Mouse (Mus musculus) heart, postnatal 10 days (tissue): ENCODE results near the gene Smtn. TPM values are rescaled to one million over a fixed set of nuclear protein-coding genes. Genes with fewer than 3 reads are reported as not detected.
A peak's percentile ranks its signal among the peaks of the same experiment; 100 is the strongest.

ENCODE experiments used
- DNase-seq, 2 experiments: peaks; one replicate each; pipeline ENCODE4 v3.0.0; 2021
- intact Hi-C: fragments of 180-260 bp; cut with DNase I; formaldehyde crosslinking; loops from one replicate; pipeline ENCODE4 v1.15.1; 2025
- total RNA-seq, 2 experiments: library from RNA; stranded (reverse); gene quantifications; 2 replicates each; pipeline ENCODE4 v1.2.3; 2021

Gene Smtn
- total RNA-seq, 2 experiments from 2014 or later = 210 to 215 TPM

DNA sequence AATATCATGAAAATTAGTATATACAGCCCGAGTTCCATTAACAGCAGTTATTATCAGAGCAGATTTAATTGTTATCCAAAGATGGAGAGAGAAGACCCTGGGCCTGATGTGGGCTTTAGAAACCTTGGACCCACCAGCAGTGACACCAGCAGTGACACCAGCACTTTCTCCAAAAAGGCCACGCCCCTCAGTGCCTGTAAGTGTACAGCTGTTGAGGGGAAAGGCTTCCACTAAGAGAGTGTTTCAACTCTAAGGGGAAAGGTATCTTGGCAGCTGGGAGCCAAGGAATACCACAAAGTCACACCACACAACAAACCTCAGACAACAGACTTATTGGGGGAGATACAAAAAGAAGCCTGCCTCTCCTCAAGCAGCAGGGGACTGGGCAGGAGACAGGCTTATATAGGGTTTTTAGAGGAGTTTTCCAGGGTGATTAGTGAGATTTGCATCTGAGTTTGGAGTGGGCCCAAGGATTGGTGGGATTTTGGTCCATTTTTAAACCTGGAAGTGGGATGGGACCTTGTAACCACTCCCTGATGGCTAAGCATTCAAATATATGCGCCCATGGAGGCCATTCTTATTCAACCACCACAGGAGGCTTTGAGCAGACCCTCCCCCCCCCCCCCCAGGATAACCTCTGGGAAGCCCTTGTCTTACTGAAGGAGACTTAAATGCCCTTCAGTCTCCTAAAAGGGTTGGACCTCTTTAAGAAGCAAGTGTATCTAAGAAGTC lies 8.3 kb upstream of the Smtn start:
- no peak for DNase-seq
- intact Hi-C loops = no loop called here

DNA sequence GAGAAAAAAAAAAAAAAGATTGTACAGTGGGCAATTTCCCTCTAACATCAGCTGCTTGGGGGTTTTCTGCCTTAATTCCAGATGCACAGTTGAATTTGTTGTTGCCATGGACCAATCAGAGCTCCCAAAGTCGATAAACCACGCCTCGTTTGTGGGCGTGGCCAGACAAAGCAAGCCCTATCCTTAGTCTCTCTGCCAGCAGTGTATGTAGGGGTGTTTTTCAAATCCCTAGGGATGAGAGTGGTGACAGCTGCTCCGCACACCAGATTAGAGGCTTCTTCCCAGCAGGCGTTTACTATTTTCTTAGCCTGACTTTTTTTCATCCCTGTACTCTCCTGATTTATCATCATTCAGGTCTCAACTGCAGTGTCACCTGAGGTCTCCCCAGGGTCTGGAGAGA lies 7.6 kb upstream of the Smtn start:
- intact Hi-C loops = no loop called here
- DNase-seq = peak in 1 of 2 experiments; percentile 56

DNA sequence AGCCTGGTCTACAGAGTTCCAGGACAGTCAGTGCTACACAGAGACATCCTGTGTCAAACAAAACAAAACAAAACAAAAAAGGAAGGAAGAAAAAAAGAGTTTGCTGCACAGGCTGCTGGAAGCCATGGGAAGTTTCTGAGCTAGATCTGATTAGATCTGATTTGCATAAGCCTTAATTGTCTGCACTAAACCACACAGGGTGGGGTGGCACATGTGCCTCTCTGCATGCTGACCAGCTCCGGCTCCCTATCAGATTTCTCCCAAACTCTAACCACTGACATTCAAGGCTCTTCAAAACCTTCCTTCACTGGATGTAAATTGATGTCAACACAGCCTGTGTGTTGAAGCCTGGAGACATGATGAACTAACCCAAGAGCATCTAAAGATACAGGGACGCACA lies 6.6 kb upstream of the Smtn start:
- intact Hi-C loops = no loop called here
- no peak for DNase-seq

DNA sequence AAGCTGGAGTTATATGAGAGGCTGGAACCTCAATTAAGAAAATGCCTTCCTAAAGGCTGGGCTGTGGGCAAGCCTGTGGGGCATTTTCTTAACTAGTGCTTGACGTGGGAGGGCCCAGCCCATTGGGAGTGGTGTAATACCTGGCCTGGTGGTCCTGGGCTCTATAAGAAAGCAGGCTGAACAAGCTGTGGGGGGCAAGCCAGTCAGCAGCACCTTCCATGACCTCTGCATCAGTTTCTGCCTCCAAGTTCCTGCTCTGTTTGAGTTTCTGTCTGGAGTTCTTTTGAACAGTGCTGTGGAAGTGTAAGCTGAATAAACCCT lies 5.8 kb upstream of the Smtn start:
- intact Hi-C loops = no loop called here
- DNase-seq = no peak

DNA sequence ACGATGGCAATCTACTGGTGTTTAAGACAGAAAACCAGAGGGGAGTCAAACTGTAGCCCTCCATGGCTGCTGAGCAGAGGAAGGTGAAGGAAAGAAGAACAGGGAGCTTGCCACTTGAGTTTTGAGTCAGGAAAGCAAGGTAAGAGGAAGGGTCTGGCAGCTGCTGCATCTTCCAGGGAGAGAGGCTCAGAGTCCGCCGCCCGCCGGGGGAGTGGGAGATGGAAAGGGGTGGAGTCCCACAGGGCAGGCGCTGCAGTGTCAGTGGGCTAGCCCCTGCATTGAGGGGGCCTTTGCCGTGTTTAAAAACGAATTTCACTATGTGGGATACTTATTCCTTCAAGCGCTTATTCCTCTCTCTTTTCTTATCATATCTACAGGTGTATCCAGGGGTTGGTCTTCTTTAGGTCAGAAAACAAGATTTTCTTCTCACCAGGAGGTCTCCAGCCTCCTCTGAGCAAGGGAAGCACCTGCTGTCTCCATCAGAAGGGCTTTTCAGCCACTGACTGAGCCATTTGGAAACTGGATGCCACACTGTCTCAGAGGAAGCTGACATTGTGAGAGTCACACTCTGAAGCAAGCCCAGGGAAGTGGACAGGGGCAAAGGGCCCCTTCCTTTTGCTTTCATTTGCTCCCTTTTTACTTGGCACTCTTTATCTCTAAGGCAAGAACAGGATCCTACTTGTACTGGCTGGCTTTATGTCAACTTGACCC lies 5.3 kb upstream of the Smtn start:
- intact Hi-C loops = no loop called here
- DNase-seq = no peak

DNA sequence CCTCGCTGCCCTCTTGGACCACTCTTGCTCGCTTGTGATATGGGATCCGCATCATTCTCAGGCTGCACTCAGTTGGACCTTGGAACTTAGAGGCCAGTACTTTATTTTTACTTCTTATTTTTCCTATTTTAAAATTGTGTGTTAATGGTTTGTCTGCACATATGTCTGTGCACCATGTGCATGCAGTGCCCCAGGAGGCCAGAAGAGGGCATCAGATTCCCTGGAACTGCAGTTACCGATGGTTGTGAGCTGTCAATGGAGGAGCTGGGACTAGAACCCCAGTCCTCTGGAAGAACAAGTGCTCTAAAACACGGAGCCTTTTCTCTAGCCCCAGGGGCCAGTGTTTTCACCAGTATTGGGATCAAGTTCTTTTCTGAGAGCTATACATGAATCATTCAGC lies 4.0 kb upstream of the Smtn start:
- intact Hi-C loops = no loop called here
- DNase-seq = no peak

DNA sequence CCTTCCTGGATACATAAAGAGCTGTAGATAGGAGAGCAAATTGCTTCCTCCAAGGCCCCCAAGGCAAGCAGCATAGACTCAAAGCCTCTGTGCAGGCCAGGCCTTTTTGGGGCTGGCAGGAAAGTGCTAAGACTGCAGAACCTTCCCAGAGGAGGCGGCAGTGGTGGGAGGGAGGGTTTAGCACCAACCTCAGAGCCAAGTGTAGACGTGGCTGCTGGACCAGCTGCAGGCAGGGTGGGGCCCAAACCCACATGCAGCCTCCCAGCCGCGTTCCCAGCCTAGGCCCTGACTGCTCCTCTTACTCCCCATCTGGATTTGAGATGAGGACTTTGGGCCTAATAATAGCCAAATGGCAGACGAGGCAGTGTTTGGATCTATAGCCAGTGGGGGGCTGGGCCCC lies 2.6 kb upstream of the Smtn start:
- peak; percentile 82 to 87 for DNase-seq
- intact Hi-C loops = no loop called here

DNA sequence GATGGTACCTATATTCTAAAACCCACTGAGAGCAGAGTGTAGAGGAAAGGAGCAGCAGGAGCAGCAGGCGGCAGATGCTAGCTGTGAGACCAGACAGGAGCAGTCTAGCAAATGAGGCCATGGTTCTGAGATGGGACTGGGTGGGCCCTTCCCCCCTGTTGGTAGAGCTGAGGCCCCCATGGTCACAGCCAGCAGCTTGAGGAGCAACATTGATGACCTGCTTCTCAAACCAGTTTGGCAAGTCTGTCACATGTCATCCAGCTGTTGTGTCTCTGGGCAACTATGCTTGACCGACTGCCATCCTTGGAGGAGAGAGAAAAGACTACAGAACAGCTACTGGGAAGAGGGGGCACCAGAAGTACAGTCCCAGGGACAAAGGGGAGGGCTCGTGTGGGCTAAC lies 1.5 kb upstream of the Smtn start:
- DNase-seq = peak in 1 of 2 experiments; percentile 18
- intact Hi-C loops = no loop called here

DNA sequence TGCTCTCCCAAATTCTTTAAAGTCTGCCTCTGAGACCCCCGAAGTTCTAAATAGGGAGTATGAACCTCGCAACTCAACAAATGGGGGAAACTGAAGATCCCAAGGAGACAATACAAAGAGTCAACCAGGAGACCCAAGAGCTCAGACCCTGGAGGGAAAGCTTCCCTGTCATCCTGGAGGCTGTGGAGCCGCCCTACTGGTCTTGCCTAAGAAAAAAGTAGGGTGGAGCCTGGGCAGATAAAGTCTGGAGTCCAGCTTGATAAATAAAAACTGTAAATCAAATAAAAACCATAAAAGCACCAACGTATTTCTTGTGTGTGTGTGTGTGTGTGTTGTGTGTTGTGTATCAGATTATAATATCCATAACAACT lies 601 bp downstream of the Smtn start:
- DNase-seq = no peak

DNA sequence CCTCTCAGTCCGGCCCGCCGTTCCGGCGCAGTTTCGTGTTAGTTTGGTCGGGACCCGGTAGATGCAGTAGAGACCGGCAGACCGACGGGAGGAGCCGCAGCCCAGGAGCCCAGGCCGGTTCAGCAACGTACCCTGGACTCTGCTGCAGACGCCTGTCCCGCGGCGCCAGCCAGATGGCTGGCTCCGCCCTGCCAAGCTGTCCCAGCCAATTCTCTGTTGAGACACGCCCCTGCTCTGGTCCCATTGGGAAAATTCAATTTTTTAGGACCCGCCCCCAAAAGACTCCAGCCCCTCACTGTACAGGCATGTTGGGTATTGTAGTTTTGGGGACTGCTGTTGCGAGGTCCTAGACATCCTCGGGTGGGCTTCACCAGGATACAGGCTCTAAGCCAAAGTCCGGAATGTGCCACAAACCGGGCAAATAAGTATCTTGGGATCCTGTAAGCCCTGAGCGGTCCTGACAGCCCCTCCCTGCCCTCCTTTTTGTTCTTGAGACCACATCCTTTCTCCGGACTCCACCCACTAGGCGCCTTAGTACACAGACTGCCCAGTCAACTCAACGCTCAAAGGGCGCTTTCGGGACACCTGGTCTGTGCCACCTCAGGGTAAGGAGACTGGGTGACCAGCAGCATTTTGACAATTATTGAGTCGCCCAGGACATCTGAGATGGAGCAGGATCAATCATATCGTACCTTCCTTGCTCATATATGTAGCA lies 1.1 kb downstream of the Smtn start:
- intact Hi-C loops = loop anchor here (5.0 kb wide), 1 partner anchor 108 kb away; the partner anchor contains the start of gene Morc2a
- peak; percentile 96 for DNase-seq

More for the DNA sequence above, 601 bp downstream of the Smtn start:
- intact Hi-C loops = loop anchor here (5.0 kb wide), 1 partner anchor 107 kb away; the partner anchor contains the start of gene Morc2a

DNA sequence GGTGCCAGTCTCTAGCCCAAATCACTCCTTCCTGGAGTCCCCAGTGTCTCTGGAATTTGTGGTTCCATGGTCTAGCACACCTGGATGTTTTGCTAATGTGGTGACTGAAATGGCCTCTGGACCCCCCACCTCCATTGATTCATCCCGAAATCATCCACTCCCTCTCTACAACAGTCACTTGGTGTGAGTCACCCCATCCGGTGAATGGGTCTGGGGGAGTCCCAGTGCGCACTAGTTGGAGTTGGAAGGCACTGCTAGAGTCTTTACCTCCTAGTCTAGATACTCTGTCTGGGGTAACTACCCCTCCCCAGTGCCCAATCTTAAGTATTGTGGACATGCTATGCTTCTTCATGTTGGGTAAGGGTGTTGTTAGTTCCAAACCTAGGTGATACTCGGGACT lies 2.1 kb downstream of the Smtn start:
- DNase-seq = peak in 1 of 2 experiments; percentile 30
- intact Hi-C loops = loop anchor here (5.0 kb wide), 1 partner anchor 109 kb away; the partner anchor contains the start of gene Morc2a

DNA sequence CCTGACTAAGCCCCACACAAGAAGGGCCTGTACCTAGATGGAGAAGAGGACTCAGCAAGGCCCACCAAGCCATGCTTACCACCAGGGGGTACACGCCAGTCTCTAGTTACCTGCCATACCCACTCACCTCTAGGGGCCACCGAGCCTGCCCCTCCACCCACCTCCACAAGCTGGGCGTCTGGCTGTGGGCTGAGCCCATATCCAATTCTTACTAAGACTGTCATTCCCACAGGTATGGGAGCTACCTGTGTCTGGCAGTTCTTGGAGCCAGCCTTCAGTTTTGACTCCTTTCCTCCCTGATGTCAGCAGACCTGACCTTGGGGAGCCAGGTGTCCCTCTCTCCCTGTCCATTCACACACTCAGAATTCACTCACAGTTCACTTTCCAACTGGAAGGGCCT lies 2.7 kb downstream of the Smtn start:
- DNase-seq = no peak
- intact Hi-C loops = loop anchor here (5.0 kb wide), 1 partner anchor 110 kb away; the partner anchor contains the start of gene Morc2a

DNA sequence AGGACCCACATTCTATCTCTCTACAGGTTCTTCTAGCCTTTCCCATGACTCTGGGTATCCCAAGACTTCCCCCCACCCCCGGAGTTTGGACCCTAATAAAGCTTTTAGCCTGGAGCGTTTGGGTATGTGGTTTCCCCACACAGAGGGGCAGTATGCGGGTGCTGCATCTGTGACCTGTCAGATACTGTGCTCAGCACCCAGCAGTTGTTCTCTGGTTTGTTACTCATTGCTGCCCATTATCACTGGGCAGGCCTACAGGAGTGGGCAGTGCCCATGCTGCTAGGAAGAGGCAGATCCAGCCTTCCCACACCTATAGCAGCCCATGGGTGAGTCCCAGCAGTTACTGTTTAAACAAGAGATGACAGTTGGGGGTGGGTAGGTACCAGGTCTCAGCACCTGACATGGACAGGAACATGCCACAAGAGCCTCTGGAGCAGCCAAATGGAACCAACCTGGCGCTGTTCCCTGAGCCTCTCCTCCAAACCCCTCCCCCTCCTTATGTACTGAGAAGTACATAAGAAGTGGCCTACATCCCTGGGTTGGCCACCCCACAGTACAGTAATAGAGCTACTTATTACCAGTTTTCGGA lies 3.6 kb downstream of the Smtn start:
- intact Hi-C loops = loop anchor here (5.0 kb wide), 1 partner anchor 110 kb away; the partner anchor contains the start of gene Morc2a
- DNase-seq = no peak

DNA sequence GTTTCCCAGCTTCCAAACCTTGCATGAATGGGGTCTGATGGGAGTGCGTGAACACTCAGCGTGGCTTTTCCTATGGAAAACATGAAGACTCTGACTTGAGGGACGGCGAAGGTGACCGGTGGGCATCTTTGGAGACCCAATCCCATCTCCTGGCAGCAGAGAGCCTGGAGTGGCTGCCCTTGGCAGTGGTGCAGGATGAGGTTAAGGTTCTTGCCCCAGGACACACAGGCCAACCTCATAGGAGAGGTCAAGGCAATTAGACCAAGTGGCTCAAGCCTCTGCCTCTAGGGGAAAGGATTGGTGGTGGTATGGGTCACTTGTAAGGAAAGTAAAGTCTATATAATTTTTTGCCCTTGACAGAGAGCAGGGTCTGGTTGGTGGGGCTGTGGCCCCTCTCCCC lies 4.3 kb downstream of the Smtn start:
- intact Hi-C loops = loop anchor here (5.0 kb wide), 1 partner anchor 111 kb away; the partner anchor contains the start of gene Morc2a
- no peak for DNase-seq

DNA sequence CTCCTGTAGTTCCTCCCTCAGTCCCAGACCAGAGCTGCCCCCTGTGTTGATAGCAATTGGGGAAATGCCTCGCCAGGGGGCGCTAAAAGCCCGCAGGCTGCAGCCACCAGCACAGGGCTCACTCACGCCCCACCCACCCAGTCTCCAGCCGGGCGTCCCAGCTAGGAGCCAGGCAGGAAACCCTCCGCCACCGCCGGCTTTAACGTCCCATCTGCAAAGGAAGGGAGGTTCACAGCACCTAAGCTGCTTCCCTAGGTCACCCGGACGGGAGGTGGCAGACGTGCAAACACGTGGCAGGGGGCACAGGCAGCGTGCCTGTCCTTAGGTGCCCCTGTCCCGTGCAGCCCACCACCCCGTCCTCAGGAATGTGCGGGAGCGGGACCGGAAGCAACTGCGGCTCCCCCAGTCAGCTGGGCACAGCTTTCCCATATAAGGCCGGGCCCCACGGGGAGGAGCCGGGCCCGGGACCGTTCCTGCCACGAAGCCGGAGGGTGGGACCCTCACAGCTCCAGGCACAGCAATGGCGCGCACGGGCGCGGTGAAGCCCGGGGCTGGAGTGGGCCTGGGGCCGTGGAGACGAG lies 4.9 kb downstream of the Smtn start:
- DNase-seq = peak; percentile 98
- intact Hi-C loops = loop anchor here (1.0 to 5.0 kb wide), 4 partner anchors 38 to 112 kb away; partner anchors contain the start of gene Morc2a

DNA sequence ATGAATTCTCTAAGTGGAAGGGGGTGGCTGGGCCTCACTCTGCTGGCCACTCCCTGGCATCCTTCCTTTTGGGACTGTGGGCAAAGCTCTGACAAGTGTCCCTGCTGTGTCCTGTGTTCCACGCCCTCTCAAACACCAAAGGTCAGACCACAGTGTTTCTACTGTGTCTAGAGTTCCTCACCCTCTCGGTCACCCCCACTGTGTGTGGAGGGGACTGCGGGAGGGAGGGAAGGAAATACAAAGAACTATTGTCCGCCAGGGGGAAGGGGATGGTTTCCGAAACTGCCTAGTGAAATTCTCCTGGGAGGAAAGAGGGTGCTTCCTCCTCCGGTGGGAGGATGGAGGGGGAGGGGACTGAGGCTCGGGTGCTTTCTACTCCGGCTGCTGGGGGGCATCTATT lies 5.5 kb downstream of the Smtn start:
- intact Hi-C loops = loop anchor here (1.0 to 5.0 kb wide), 4 partner anchors 38 to 112 kb away; partner anchors contain the start of gene Morc2a
- no peak for DNase-seq

DNA sequence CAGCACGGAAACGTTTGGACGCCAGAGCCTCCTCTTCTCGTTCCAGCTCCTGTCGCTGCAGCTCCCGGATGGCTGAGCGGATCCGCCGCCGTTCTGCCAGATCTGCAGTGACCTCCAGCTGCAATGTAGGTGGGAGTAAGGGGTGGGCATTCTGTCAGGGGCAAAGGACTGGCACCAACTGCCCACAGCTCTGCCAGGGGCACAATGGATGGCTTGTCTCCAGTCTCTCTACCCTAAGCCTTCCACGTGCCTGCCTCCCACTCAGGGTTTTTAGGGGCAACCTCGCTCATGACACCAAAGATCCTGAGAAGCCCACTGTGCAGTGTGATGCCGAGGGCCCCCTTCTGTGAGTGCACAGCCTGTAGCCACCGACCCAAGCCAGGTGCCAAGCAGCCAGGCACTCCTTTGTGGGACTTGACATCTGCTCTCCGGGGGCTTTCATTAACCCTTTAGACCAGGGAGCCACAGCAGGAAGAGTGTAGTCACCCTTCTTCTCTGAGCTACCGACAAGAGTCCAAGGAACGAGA lies 6.9 kb downstream of the Smtn start:
- no peak for DNase-seq
- intact Hi-C loops = loop anchor here (2.0 kb wide), 1 partner anchor 15 kb away; no protein-coding TSS in a partner anchor

DNA sequence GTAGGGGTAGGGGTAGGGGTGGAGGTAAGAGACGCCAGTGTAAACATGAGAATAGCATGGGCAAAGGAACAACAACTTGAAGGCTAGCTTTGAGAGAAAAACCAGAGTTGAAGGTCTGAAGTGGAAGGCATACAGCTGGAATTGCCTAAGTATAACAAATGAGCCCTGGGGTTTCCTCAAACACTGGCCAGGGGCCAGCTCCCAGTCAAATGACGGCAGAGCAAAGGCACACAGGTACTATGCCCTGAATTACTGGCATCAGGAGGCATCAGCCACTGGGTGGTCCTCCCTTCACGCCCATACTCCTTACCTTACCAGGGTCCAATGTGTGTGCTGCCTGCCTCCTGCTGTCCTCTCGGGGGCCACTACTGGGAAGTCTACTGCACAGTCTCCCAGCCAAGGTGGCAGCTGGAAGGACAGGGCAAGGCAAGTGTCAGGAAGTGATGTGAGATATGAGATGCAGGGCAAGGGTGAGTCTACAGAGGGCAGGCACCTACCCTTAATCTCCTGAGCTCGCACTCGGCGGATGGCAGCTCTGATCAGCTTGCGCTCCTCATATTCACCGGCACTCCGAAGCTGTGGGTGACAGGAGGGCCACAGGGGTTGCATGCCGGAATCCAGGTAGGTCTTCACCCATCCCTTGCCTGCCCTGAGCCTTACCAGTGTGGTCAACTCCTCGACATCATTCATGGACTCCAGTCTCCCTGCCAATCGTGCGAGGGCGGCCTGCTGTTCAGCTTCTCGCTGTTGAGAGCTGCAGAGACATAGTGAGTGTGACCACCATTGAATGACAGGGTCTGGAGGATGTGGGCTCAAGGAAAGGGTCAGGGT lies 8.1 kb downstream of the Smtn start:
- intact Hi-C loops = loop anchor here (2.0 kb wide), 1 partner anchor 14 kb away; no protein-coding TSS in a partner anchor
- DNase-seq = peak; percentile 4 to 5

DNA sequence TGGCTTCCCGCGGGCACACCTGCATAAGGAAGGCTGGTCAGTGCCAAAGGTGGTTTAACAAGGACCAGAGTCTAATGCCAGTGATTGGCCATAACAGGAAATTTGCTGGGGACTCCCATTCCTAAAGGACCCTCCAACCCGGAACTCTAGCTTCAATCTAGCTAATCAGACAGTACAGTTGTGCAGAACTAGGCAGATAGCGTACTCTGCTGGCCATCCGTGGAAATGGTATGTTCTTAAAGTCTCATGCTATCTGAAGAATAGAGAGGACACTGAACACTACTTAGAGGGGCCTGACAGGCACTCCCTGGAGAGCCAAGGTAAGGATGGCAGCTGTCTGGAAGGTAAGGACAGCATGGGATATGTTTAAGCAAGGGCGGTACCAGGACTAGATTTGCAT lies 8.8 kb downstream of the Smtn start:
- DNase-seq = peak; percentile 17 to 42
- intact Hi-C loops = loop anchor here (2.0 kb wide), 1 partner anchor 13 kb away; no protein-coding TSS in a partner anchor
